Mouse (Mus musculus): ENCODE results near the gene Rgl1.

GRCm38 (mm10) chr1:152750312-152750965 lies 15.7 kb downstream of the Rgl1 start, which contains the start of gene Apobec4:
- TF ChIP-seq HCFC1 (IDR thresholded peaks at IDR 0.05; ENCODE audit: borderline replicate concordance, insufficient read depth, low read length) (no peak), CHD2 (IDR thresholded peaks at IDR 0.05; ENCODE audit: low read depth, low read length) (no peak), ZNF384 (IDR thresholded peaks at IDR 0.05; ENCODE audit: low read depth, low read length) (no peak)

Measured in ES-E14 (cell line).